1 mouse cellular context compared by ENCODE assay signal in the genomic region with DNA sequence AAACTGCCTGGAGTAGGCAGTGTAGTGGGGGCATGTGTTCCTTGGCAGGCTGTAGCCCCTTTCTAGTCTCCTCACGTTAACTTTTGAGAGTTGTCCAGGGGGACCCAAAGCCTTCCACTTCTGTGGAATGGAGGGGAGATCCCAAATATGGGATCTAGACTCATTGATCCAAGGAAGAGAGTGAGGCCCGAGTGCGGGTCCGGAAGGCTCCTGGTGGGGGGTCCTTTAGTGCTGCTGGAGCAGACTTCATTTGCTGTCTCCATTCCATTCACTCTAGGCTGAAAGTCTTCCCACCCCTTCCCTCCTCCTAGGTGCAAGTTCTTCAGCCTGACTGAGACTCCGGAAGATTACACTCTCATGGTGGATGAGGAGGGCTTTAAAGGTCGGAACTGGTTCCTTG.
TF ChIP-seq lines count a peak whose summit lies in the region.

No protein-coding gene starts in this region.

TF ChIP-seq in MEL, 35 proteins besides CTCF, POLR2A, EP300 and RAD21:
- TF ChIP-seq POLR2AphosphoS2 (IDR thresholded peaks at IDR 0.05; ENCODE audit: low read length) (no peak), HCFC1 (IDR thresholded peaks at IDR 0.05; ENCODE audit: low read depth, low read length) (no peak), MXI1 (IDR thresholded peaks at IDR 0.05; ENCODE audit: low read depth, low read length) (no peak), USF1 (IDR thresholded peaks at IDR 0.05; ENCODE audit: low read depth, low read length) (no peak), TCF12 (IDR thresholded peaks at IDR 0.05; ENCODE audit: low read depth, low read length) (no peak), GATA1 (IDR thresholded peaks at IDR 0.05; ENCODE audit: low read depth, low read length) (no peak), CHD1 (IDR thresholded peaks at IDR 0.05; ENCODE audit: low read depth, low read length) (no peak), ZKSCAN1 (IDR thresholded peaks at IDR 0.05; ENCODE audit: low read depth, low read length) (no peak), GABPA (IDR thresholded peaks at IDR 0.05; ENCODE audit: low read depth, low read length) (no peak), MEF2A (IDR thresholded peaks at IDR 0.05; ENCODE audit: extremely low read depth, insufficient replicate concordance, low read depth, low read length, poor library complexity, severe bottlenecking) (no peak), MYB (IDR thresholded peaks at IDR 0.05; ENCODE audit: low read depth, low read length) (no peak), TBP (IDR thresholded peaks at IDR 0.05; ENCODE audit: low read depth, low read length) (no peak), ZNF384 (IDR thresholded peaks at IDR 0.05; ENCODE audit: low read depth, low read length) (no peak), SMC3 (IDR thresholded peaks at IDR 0.05; ENCODE audit: low read depth, low read length) (no peak), TAL1 (IDR thresholded peaks at IDR 0.05; ENCODE audit: low read length) (no peak), SIN3A (IDR thresholded peaks at IDR 0.05; ENCODE audit: low read length) (no peak), ETS1 (IDR thresholded peaks at IDR 0.05; ENCODE audit: low read depth, low read length) (no peak), KAT2A (conservative IDR thresholded peaks at IDR 0.05; ENCODE audit: low read depth, low read length) (no peak), MAZ (IDR thresholded peaks at IDR 0.05; ENCODE audit: low read depth, low read length) (no peak), NELFE (IDR thresholded peaks at IDR 0.05; ENCODE audit: low read depth, low read length) (no peak)
